21 mouse cellular contexts compared by ENCODE assay signal in the genomic region with DNA sequence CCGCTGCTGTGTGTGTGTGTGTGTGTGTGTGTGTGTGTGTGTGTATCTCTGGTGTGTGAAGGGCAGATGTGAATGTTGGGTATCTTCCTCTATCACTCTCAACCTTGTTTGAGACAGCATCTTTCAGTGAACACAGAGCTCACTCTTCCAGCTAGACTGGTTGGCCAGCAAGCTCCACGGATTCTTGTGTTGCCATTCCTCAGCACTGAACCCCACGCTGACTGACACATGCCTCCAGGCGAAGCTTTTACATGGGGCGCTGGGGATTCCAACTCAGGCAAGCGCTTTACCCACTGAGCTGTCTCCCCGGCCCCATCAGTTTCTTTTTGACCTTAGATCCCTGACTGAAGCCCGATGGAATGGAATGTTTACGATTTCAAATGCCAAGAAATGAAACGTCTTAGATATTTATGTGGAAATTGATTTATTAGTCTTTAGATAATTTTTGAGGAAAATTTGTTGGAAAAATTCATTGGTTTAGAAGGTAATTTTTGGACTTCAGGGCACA.
"Had no signal": no experiment of that assay in that cellular context is flagged by ENCODE, and none has a peak within 500 bp of the region (broad histone marks: within the 10 kb centered on the region; RNA-seq: fewer than 3 reads in every experiment).

No protein-coding gene starts in this region.

- H3K4me3 ChIP-seq: left cerebral cortex, adult 2 months; limb, embryonic 12.5 days; liver, embryonic 12.5 days; liver, embryonic 15.5 days; midbrain, embryonic 12.5 days; midbrain, embryonic 15.5 days; myocyte; neural tube, embryonic 13.5 days had no signal

- H3K27me3 ChIP-seq: limb, embryonic 12.5 days; liver, embryonic 12.5 days; liver, embryonic 15.5 days; midbrain, embryonic 12.5 days; midbrain, embryonic 15.5 days; neural tube, embryonic 13.5 days had no signal

- H3K36me3 ChIP-seq: limb, embryonic 12.5 days; liver, embryonic 12.5 days; liver, embryonic 15.5 days; midbrain, embryonic 12.5 days; midbrain, embryonic 15.5 days; neural tube, embryonic 13.5 days had no signal

- ATAC-seq: intestine, embryonic 16.5 days; liver, embryonic 12.5 days; lung, postnatal 0 days; midbrain, embryonic 15.5 days had no signal

- H3K9me3 ChIP-seq: limb, embryonic 12.5 days; liver, embryonic 12.5 days; liver, embryonic 15.5 days; midbrain, embryonic 12.5 days; midbrain, embryonic 15.5 days; neural tube, embryonic 13.5 days had no signal

- H3K9ac ChIP-seq: limb, embryonic 12.5 days; liver, embryonic 12.5 days; liver, embryonic 15.5 days; midbrain, embryonic 12.5 days; midbrain, embryonic 15.5 days; neural tube, embryonic 13.5 days had no signal

- H3K27ac ChIP-seq: left cerebral cortex, adult 2 months; limb, embryonic 12.5 days; liver, embryonic 12.5 days; liver, embryonic 15.5 days; macrophage; midbrain, embryonic 12.5 days; midbrain, embryonic 15.5 days; neural tube, embryonic 13.5 days had no signal

- DNase-seq: kidney, adult 18-20 months; kidney, adult 9 months; kidney, postnatal 14 days; kidney, postnatal 4 days; liver; lung, adult 2 months; right cerebral cortex, adult 18-20 months; right cerebral cortex, postnatal 14 days; thymus, adult 18-20 months; thymus, postnatal 36 days had no signal

- H3K4me1 ChIP-seq: liver, embryonic 12.5 days; midbrain, embryonic 15.5 days; neural tube, embryonic 13.5 days had no signal

- H3K4me2 ChIP-seq: limb, embryonic 12.5 days; liver, embryonic 12.5 days; liver, embryonic 15.5 days; midbrain, embryonic 12.5 days; midbrain, embryonic 15.5 days; neural tube, embryonic 13.5 days had no signal
